Mouse (Mus musculus): Measurements from ENCODE around the gene Adamts20.

Gene Adamts20

DNA sequence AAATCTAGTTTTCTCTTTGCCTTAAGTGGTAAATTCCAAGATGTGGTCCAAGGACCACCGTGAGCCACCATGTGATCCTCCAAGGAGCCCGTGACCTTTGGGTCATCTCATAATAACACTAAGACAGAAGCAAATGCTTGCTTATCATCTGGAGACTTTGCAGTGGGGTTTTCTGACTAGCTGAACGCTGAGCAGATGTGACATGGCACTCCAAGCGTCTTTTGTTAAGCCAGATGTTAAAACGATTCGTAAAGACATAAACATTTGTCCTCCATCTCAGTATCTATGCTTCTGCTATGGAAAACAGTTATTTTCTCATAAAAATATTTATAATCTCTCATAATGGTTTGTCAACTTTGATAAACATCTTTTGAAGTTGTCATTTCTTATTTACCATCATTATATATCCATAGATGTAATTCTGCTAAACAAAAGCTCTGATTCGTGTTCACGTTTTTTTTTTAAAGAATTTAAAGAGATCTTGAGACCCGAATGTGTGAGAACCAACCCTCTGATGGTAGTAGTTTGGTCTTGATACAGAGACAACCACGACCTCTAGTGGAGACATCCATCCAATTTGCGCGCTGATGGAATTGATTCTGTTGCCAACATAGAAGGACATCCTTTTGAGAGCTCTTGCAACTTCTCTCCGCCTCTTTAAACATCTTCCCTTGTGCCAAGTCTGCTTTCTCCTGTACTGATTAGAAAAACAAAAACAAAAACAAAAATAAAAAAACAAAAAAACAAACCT, 212.1 kb downstream of the Adamts20 start:
- no peak for DNase-seq (ENCODE audit: low read depth, low spot score)

DNA sequence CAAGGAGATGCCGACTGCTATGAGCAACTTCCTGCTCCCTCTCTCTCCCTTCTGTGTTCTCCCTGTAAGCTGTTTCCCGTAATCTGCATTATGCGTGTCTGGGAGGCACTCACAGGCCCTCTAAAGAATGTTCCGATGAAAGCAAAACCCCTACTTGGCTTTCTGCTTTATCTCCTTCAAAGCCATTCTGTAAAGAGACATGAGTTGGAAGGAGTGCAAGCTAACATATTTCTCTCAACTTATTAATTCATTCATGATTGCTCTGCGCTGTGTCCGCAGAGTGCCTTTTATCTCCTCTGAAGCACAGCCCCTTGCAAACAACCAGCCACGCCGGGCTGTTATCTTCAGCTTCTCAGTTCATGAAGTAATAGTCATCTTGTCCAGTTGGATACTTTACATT, 215.5 kb downstream of the Adamts20 start:
- DNase-seq (ENCODE audit: low read depth, low spot score), result no peak

DNA sequence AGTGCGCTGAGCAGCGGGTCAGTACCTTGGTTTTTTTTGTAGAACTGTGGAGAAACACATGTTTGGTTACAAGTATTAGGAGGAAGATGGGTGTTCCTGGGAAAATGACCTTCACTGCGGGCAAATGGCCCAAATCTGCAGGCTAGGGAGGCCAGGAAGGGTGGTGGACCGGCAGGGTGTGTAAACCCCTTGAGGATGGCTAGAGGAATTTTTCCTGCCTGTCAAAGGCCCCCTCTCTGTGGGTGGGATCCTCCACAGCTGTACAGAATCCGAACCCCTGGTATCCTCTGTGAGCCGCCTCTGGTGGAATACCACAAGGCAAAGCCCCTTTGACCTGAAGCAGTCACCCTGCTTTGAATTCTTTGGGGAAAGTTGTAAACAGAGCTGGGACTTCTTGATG, 216.8 kb downstream of the Adamts20 start:
- no peak for DNase-seq (ENCODE audit: low read depth, low spot score)

DNA sequence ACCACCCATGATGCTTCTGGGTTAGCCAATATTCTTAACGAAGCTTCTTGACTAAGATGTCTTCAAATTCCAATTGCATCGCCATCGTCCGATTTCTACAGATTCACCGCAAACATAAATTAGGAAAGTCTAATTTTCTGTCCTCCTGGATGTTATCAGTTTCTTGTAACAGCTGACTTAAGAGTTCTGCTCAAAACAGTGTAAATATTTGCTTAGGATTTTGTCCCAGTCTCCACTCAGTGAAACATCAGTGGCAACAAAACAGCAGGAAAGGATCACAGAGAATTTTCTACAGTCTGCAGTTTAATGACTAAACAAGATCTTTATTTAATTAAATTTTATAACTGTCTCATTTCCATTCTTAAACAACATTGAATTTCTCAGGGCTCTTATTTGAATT, 218.5 kb downstream of the Adamts20 start:
- DNase-seq (ENCODE audit: low read depth, low spot score), result no peak

DNA sequence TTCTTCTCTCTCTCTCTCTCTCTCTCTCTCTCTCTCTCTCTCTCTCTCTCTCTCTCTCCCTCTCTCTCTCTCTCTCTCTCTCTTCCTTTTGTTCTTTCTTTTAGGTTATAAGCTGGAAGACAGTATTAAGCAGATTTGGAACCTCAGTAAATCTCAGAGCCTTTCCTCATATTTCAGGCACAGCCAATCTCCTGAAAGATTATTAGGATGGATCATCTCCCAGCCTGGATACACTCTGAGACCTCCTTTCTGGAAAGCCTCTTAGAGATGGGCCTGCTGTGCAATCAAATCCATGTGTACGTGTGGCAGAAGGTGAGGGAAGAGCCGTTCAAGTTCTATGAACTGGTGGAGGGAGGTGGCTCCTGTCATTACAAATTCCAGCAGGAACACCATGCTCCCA, 220.9 kb downstream of the Adamts20 start:
- no peak for DNase-seq (ENCODE audit: low read depth, low spot score)

DNA sequence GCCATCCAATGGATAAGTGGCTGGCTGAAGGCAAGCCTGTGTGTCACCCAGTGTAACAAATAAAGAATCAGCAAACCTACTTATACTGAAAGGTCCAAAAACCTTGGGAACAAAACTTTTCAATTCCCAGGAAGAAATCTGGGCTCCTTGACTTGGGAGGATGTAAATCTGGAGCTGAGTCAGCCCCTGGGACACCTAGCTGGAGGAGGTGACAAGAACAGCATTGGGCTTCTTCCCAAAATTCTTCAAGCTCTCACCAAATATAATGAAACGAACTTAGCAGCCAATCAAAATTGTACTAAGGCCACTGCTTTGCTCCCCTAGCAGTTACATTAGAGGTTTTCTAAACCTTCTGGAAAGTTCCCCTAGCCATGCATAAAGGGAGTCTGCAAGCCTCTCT, 223.1 kb downstream of the Adamts20 start:
- no peak for DNase-seq (ENCODE audit: low read depth, low spot score)

DNA sequence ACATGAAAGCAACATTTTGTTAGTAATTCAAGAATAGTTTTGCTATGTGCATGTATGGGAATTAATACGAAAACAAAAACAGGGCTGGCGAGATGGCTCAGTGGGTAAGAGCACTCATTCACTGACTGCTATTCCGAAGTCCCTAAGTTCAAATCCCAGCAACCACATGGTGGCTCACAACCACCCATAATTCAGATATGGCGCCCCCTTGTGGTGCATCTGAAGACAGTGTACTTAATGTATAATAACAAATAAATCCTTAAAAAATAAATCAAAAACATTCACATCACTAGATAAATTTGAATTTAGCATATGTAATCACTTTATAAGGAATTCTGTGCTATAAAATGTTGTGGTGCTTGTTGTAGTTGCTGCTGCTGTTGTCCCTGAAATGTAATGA, 225.6 kb downstream of the Adamts20 start:
- DNase-seq (ENCODE audit: low read depth, low spot score), result no peak

DNA sequence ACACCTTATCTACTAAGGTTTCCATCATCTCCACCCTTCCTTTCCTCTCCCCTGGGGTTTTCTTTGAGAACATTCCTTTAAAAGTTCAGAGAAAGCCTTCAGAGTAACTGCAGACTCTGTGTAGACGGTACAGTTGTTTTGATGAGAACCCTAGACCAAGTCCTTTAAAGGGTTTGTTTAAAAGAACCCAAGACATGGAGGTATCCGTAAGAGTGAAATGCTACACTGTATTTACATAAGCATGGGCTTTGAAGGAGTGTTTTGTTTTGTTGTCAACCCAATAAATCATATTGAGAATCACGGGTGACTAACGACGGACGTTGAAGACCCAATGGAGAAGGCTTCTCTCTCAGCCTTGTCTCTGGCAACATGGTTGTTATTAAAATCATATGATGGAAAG, 226.1 kb downstream of the Adamts20 start:
- no peak for DNase-seq (ENCODE audit: low read depth, low spot score)

DNA sequence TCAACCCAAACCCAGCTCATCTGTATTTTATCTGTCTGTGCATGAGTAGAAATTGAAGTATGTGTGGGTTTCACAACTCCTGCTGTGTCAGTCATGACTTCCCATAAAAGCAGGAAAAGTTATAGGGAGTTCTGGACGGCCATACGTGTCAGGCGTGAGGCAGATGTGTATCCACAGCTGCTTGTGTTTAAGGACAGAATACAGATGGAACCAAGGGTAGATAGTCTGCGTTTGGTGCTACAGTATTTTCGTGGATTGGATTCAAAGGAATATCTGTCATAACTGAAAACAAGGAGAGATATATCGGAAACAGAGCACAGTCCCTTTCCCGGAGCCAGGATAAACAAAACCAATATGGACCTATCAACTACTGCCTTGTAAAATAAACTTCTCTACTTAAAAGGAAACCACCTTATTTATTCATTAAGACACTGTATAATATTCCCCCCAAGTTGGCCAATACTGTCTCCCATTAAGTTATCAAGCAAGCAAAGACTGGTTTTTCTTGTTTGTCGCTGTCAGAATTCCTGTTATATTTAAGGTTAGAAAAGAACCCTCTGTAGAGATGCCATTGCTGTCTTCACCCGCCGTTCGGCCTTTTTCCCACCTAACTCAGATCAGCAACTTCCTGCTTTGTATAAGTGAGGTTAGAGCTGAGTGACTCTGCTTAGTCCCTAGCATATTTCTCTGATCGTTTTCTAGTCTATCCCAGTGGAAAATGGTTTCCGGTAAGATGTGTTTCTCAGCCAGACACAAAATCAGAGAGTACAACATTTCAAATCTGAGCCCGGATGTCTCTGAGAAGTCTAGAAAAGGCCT, 227.0 kb downstream of the Adamts20 start:
- no peak for DNase-seq (ENCODE audit: low read depth, low spot score)

DNA sequence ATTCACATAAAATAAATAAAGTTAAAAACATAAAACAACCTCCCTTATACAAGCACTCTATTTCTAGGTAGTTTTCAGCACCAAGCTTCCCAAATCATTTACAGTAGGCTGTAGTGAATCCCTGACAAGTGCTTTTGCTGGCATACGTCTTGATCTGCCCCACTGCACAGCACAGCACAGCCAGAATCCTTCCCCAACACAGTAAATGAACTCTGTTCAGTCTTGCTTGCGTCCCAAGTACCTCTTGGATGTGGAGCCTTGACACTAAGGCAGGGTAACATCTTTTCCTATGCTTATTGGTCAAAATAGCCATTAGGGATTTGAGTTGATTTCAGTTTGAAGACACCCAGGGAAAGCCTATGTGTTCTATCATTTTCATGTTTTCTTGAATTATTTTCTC, 228.5 kb downstream of the Adamts20 start:
- no peak for DNase-seq (ENCODE audit: low read depth, low spot score)

DNA sequence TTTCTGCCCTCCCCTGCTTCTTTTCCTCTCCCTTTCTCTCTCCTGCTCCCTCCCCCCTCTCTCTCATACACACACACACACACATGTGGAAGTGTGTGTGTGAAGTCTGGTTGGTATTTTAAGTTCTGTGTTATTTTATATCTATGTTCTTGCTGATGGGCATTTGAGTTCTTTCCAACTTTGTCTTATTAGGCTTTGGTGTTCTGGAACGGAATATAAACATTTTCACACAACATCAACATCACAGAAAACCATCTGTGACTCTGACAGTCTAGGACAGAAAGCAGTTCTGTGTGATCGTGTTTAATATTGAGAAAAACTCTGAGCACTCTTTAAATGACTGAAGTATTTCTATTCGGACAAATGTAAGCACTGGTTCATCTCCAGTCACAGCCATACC, 229.1 kb downstream of the Adamts20 start:
- DNase-seq (ENCODE audit: low read depth, low spot score), result no peak

DNA sequence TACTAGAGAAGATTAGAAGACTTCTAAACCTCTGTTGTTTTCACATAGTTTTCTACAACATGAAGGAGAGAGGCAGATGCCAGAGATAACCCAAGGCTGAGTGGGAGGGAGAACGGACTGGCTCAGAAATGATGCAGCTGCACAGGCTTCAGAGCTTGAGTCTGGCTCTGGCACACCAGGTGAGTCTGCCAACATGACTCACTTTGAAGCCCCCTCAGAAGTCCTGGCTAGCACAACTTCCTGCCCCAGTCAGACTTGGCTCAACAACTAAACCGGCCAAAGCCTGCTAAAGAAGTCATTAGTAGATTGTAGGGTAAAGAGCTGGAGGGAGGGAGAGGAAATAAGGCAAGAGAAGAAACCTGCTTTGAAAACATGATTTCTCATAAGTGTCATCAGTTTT, 230.0 kb downstream of the Adamts20 start:
- DNase-seq (ENCODE audit: low read depth, low spot score), result no peak

DNA sequence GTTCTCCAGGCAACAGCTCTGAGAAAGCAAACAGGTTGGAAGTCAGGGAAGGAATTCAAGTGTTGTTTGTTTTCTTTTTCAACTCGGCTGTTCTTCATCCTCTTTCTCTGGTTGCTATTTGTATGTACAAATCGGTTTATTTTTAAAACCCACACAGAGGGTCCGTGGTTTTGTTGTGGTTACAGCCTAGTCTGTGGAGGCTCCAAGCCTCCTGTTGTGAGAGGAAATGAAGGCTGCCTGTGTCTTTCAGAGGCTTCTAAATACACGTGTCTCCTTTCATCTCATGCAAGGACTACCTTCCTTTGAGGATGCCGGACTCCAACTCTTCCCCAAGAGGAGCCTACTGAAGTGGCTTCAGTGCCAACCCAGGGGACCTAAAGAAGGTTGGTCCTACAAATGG, 234.0 kb downstream of the Adamts20 start:
- no peak for DNase-seq (ENCODE audit: low read depth, low spot score)

DNA sequence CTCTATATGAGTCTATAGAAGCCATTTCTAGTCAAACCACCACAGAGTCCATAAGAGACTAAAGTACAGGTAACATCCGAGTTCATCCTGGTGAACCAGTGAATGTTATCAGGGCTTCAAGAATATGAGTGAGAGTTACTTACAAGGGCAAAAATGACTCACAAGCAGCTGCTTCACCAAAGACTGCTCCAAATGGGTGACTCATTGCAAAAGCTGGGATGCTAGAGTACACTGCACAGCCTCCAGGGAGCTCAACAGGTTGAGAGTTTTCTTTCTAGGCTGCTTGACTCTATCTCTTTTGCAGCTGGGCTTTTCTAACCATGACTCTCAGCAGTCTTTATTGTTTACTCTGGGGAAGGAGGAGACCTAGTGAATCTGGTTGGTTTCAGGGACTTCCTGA, 237.8 kb downstream of the Adamts20 start:
- DNase-seq (ENCODE audit: low read depth, low spot score), result no peak

DNA sequence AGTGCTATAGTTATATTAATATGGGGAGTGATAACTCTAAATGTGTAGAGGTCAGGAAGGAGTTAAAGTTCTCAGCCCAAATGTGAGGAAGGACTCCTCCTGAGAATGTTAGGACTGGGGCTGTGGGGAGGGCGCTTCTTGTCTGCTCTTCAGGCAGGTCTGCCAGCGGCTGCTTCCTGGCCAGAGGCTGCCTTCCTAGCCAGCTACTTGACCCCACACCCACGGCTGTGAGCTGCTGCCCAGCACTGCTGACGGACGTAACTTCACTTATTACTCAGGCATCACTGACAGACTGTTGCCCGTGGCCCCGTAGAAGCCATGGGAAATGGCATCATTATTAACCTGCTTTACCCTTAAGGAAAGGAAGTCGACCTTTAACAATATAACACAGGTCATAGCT, 242.1 kb downstream of the Adamts20 start:
- no peak for DNase-seq (ENCODE audit: low read depth, low spot score)

DNA sequence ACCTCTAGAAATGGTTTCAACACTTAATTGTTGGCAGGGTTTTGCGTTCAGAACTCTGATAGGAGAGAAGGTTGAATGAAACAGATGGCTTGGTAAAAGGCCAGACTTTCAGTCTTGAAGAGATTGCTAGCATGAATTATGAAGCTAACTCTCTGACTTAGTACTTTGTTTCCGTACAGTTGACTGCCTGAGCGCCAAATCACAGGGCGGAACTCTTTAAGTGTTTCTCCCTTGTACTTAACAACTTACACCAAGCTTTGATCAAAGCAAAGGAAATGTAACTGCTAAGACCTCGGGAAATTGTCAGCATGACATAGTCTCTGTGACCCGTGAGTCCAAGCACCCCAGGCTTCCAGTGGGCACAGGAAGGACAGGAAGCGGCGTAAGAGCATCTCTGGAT, 244.5 kb downstream of the Adamts20 start:
- no peak for DNase-seq (ENCODE audit: low read depth, low spot score)
